In genomic region chr8:121398081-121398480, GRCm38 (mm10) we compare ENCODE assay signal across 27 mouse cellular contexts.
DNase-seq lines count a peak whose midpoint lies in the region; ATAC-seq and TF ChIP-seq lines count a peak whose summit lies in the region.
"Had no signal": no experiment of that assay in that cellular context is flagged by ENCODE, and none has a peak within 500 bp of the region (broad histone marks: within the 10 kb centered on the region; RNA-seq: fewer than 3 reads in every experiment).

No protein-coding gene starts in this region.

- TF ChIP-seq CTCF in heart, adult 2 months (IDR thresholded peaks at IDR 0.05), result no peak

- TF ChIP-seq POLR2A in heart, adult 2 months (IDR thresholded peaks at IDR 0.05; ENCODE audit: insufficient read depth, low read depth, low read length), result no peak

- peak overlapping the region; percentile 5; the same call in 1 of the 2 replicates for H3K9ac ChIP-seq in kidney, embryonic 14.5 days (ENCODE audit: low read depth, low read length)
- peak overlapping the region; percentile 17; the same call in 1 of the 2 replicates for H3K9ac ChIP-seq in embryonic facial prominence, embryonic 13.5 days
- H3K9ac ChIP-seq in heart, adult 2 months (ENCODE audit: low read depth, low read length), result no peak overlapping the region
- H3K9ac ChIP-seq: heart, embryonic 12.5 days; liver, embryonic 14.5 days had no signal

- no peaks in the 10 kb centered on the region for H3K36me3 ChIP-seq in kidney, embryonic 14.5 days (ENCODE audit: control insufficient read depth, insufficient read depth, low read length)
- no peaks in the 10 kb centered on the region for H3K36me3 ChIP-seq in embryonic facial prominence, embryonic 10.5 days (replicated peaks)
- H3K36me3 ChIP-seq in embryonic facial prominence, embryonic 13.5 days, result no peaks in the 10 kb centered on the region
- no peaks in the 10 kb centered on the region for H3K36me3 ChIP-seq in heart, adult 2 months (ENCODE audit: control insufficient read depth, insufficient read depth, low read length)
- H3K36me3 ChIP-seq: heart, embryonic 12.5 days had no signal

- H3K9me3 ChIP-seq in kidney, embryonic 14.5 days (ENCODE audit: control insufficient read depth, low read length), result no peaks in the 10 kb centered on the region
- H3K9me3 ChIP-seq in embryonic facial prominence, embryonic 10.5 days, result no peaks in the 10 kb centered on the region
- H3K9me3 ChIP-seq in embryonic facial prominence, embryonic 13.5 days, result no peaks in the 10 kb centered on the region
- H3K9me3 ChIP-seq: heart, embryonic 12.5 days had no signal

- peak; percentile 35; the same call in 1 of the 2 replicates for ATAC-seq in kidney, embryonic 14.5 days (ENCODE audit: low FRiP score, low TSS enrichment)
- ATAC-seq in embryonic facial prominence, embryonic 13.5 days (ENCODE audit: insufficient number of reproducible peaks, insufficient read depth, low FRiP score, low TSS enrichment, low read depth), result no peak
- ATAC-seq: forebrain, embryonic 16.5 days; intestine, embryonic 16.5 days had no signal

- H3K27ac ChIP-seq in kidney, embryonic 14.5 days (ENCODE audit: low read depth, low read length), result peak overlapping the region; percentile 95
- peak overlapping the region; percentile 37; the same call in 1 of the 2 replicates for H3K27ac ChIP-seq in embryonic facial prominence, embryonic 10.5 days (replicated peaks)
- H3K27ac ChIP-seq in embryonic facial prominence, embryonic 13.5 days, result no peak overlapping the region
- H3K27ac ChIP-seq in heart, adult 2 months, result no peak overlapping the region
- H3K27ac ChIP-seq: gastrocnemius, adult 2 months; layer of hippocampus, adult 2 months; left cerebral cortex, adult 2 months; liver, embryonic 14.5 days; macrophage had no signal

- intact Hi-C loops in heart, adult 2 months (cut with DNase I), result no loop called here

- WGBS in kidney, embryonic 14.5 days, result 18% methylated on average over 6 of the region's 6 CpGs
- 72% methylated on average over 6 of the region's 6 CpGs for WGBS in embryonic facial prominence, embryonic 10.5 days
- 75% methylated on average over 6 of the region's 6 CpGs for WGBS in embryonic facial prominence, embryonic 13.5 days
- WGBS in heart, adult 2 months, result 84% methylated on average over 6 of the region's 6 CpGs

- H3K4me2 ChIP-seq in kidney, embryonic 14.5 days (replicated peaks; ENCODE audit: low read depth, low read length), result peak overlapping the region; percentile 45
- no peak overlapping the region for H3K4me2 ChIP-seq in embryonic facial prominence, embryonic 13.5 days
- H3K4me2 ChIP-seq: heart, embryonic 12.5 days had no signal

- no peak for DNase-seq in kidney, postnatal 36 days
- peak; percentile 42 for DNase-seq in kidney, postnatal 14 days
- DNase-seq in kidney, adult 9 months, result no peak
- DNase-seq in embryonic facial prominence, embryonic 10.5 days (ENCODE audit: low spot score), result no peak
- no peak for DNase-seq in heart, postnatal 4 days
- no peak for DNase-seq in heart, adult 2 months
- DNase-seq: adrenal gland, postnatal 36 days; cerebellum, adult 2 months; cerebellum, postnatal 14 days; gastrocnemius, adult 2 months; gastrocnemius, postnatal 36 days; heart, adult 18-20 months; liver; lung, adult 2 months; lung, postnatal 10 days; midbrain, embryonic 14.5 days; retina, postnatal 1 day; right cerebral cortex, postnatal 14 days had no signal

- H3K79me2 ChIP-seq in heart, adult 2 months (replicated peaks; ENCODE audit: control insufficient read depth, insufficient read depth, low read length), result no peaks in the 10 kb centered on the region

- peaks cover 49% of the 10 kb centered on the region for H3K4me1 ChIP-seq in kidney, embryonic 14.5 days (ENCODE audit: control insufficient read depth, insufficient read depth, low read length)
- H3K4me1 ChIP-seq in embryonic facial prominence, embryonic 10.5 days, result peaks cover 86% of the 10 kb centered on the region
- peaks cover 46% of the 10 kb centered on the region for H3K4me1 ChIP-seq in embryonic facial prominence, embryonic 13.5 days
- no peaks in the 10 kb centered on the region for H3K4me1 ChIP-seq in heart, adult 2 months (ENCODE audit: control insufficient read depth, insufficient read depth, low read length)

- H3K27me3 ChIP-seq in kidney, embryonic 14.5 days (ENCODE audit: control insufficient read depth, insufficient read depth, low read length), result peaks cover 6% of the 10 kb centered on the region; the same call in 1 of the 2 replicates
- peaks cover 72% of the 10 kb centered on the region for H3K27me3 ChIP-seq in embryonic facial prominence, embryonic 10.5 days (replicated peaks; ENCODE audit: low read depth, poor library complexity, severe bottlenecking)
- H3K27me3 ChIP-seq in embryonic facial prominence, embryonic 13.5 days, result peaks cover 61% of the 10 kb centered on the region
- H3K27me3 ChIP-seq in heart, adult 2 months (ENCODE audit: control insufficient read depth, insufficient read depth, low read length), result no peaks in the 10 kb centered on the region

- no peak for TF ChIP-seq EP300 in heart, adult 2 months (IDR thresholded peaks at IDR 0.05; ENCODE audit: insufficient read depth, low read depth, low read length)

- peak overlapping the region; percentile 13 for H3K4me3 ChIP-seq in kidney, embryonic 14.5 days (ENCODE audit: low read length)
- H3K4me3 ChIP-seq in embryonic facial prominence, embryonic 10.5 days, result no peak overlapping the region
- no peak overlapping the region for H3K4me3 ChIP-seq in embryonic facial prominence, embryonic 13.5 days
- H3K4me3 ChIP-seq in heart, adult 2 months, result no peak overlapping the region
- H3K4me3 ChIP-seq: gastrocnemius, adult 2 months; heart, embryonic 12.5 days; layer of hippocampus, adult 2 months; left cerebral cortex, adult 2 months had no signal

Comparison
In these comparisons a context has a peak if more than half of its experiments do, and no peak if none do; other contexts are left out.
1. H3K27ac ChIP-seq: peak in kidney, embryonic 14.5 days (single experiment) and embryonic facial prominence, embryonic 10.5 days (single experiment); none in embryonic facial prominence, embryonic 13.5 days (single experiment) and heart, adult 2 months (single experiment).